Mouse (Mus musculus) gastrocnemius, postnatal 4 days (tissue): Measurements from ENCODE around the gene Abcc4. TPM values are rescaled to one million over a fixed set of nuclear protein-coding genes. Genes with fewer than 3 reads are reported as not detected.

ENCODE experiments used
- DNase-seq, 2 experiments: peaks; one replicate each; pipeline ENCODE4 v3.0.0; 2021 to 2022; ENCODE audit warnings: low spot score in 2 of 2, mixed read lengths in 2 of 2
- total RNA-seq, 2 experiments: library from RNA; stranded (reverse); gene quantifications; 2 replicates each; pipeline ENCODE4 v1.2.3; 2021

Abcc4 gene
- total RNA-seq, 2 experiments from 2014 or later = 2.4 to 2.9 TPM

GRCm38 (mm10) chr14:118510793-118511192, 195.2 kb downstream of the Abcc4 start:
- no peak for DNase-seq

GRCm38 (mm10) chr14:118510216-118510615, 195.8 kb downstream of the Abcc4 start:
- no peak for DNase-seq

- no peak for DNase-seq
Measured at GRCm38 (mm10) chr14:118507829-118508228, 198.2 kb downstream of the Abcc4 start.

GRCm38 (mm10) chr14:118506591-118507146, 199.3 kb downstream of the Abcc4 start:
- no peak for DNase-seq

- DNase-seq = no peak
Measured at GRCm38 (mm10) chr14:118496767-118497166, 209.3 kb downstream of the Abcc4 start.

GRCm38 (mm10) chr14:118495458-118495857, 210.6 kb downstream of the Abcc4 start:
- no peak for DNase-seq

- no peak for DNase-seq
Measured at GRCm38 (mm10) chr14:118491708-118492107, 214.3 kb downstream of the Abcc4 start.

- DNase-seq = no peak
Measured at GRCm38 (mm10) chr14:118491300-118491699, 214.7 kb downstream of the Abcc4 start.

- no peak for DNase-seq
Measured at GRCm38 (mm10) chr14:118490525-118490924, 215.5 kb downstream of the Abcc4 start.

GRCm38 (mm10) chr14:118486349-118486748, 219.7 kb downstream of the Abcc4 start:
- no peak for DNase-seq

- no peak for DNase-seq
Measured at GRCm38 (mm10) chr14:118485646-118486045, 220.4 kb downstream of the Abcc4 start.

GRCm38 (mm10) chr14:118482320-118482719, 223.7 kb downstream of the Abcc4 start:
- no peak for DNase-seq

- DNase-seq = no peak
Measured at GRCm38 (mm10) chr14:118481779-118482178, 224.2 kb downstream of the Abcc4 start.

GRCm38 (mm10) chr14:118476329-118476728, 229.7 kb downstream of the Abcc4 start:
- DNase-seq = no peak

GRCm38 (mm10) chr14:118475100-118475454, 230.9 kb downstream of the Abcc4 start:
- no peak for DNase-seq

- no peak for DNase-seq
Measured at GRCm38 (mm10) chr14:118474226-118475099, 231.6 kb downstream of the Abcc4 start.

GRCm38 (mm10) chr14:118473831-118474193, 232.2 kb downstream of the Abcc4 start:
- DNase-seq = peak in 1 of 2 experiments; percentile 16

GRCm38 (mm10) chr14:118473188-118473830, 232.7 kb downstream of the Abcc4 start:
- DNase-seq = no peak

- no peak for DNase-seq
Measured at GRCm38 (mm10) chr14:118465331-118465730, 240.7 kb downstream of the Abcc4 start.

GRCm38 (mm10) chr14:118464401-118464800, 241.6 kb downstream of the Abcc4 start:
- no peak for DNase-seq

- DNase-seq = no peak
Measured at GRCm38 (mm10) chr14:118452572-118452971, 253.4 kb downstream of the Abcc4 start.

GRCm38 (mm10) chr14:118440155-118440554, 265.9 kb downstream of the Abcc4 start:
- no peak for DNase-seq
